In the genomic region with DNA sequence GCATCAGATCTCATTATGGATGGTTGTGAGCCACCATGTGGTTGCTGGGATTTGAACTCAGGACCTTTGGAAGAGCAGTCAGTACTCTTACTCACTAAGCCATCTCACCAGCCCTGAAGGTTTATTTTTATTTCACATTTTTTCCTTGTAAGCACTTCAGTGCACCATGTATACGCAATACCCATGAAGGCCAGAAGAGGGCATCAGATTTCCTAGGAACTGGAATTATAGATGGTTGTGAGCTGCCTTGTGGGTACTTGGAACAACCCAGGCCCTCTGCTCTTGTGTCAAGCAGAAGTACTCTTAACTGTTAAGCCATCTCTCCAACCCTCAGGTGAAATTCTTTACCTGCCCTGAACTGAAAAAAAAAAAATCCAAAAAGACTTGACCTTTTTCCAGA, we compare ENCODE assay signal across 8 mouse cellular contexts. TPM values are rescaled to one million over a fixed set of nuclear protein-coding genes. Genes with fewer than 3 reads are reported as not detected.
DNase-seq lines count a peak whose midpoint lies in the region; ATAC-seq and TF ChIP-seq lines count a peak whose summit lies in the region.

No protein-coding gene starts in this region.

- ATAC-seq in hindbrain, embryonic 11.5 days (ENCODE audit: low FRiP score): no peak
- ATAC-seq in hindbrain, embryonic 14.5 days (ENCODE audit: low FRiP score): no peak

- TF ChIP-seq CTCF in brain, embryonic 14.5 days (IDR thresholded peaks at IDR 0.05; ENCODE audit: borderline replicate concordance, extremely low read depth, insufficient read depth, insufficient read length): peak; percentile 44; the same call in 1 of the 2 replicates
- 0 out of 2 replicates have a peak, but pooled peaks have one; percentile 7 for TF ChIP-seq CTCF in lung, adult 2 months (IDR thresholded peaks at IDR 0.05; ENCODE audit: insufficient read depth, low read length)

- no peaks in the 10 kb centered on the region for H3K4me1 ChIP-seq in hindbrain, embryonic 11.5 days (replicated peaks; ENCODE audit: control insufficient read depth, insufficient read depth, low read length)
- no peaks in the 10 kb centered on the region for H3K4me1 ChIP-seq in hindbrain, embryonic 14.5 days (replicated peaks; ENCODE audit: control insufficient read depth, insufficient read depth, low read length)
- no peaks in the 10 kb centered on the region for H3K4me1 ChIP-seq in lung, adult 2 months (ENCODE audit: control insufficient read depth, insufficient read depth, low read length)

- H3K27me3 ChIP-seq in hindbrain, embryonic 11.5 days (ENCODE audit: control insufficient read depth, insufficient read depth, low read length): no peaks in the 10 kb centered on the region
- no peaks in the 10 kb centered on the region for H3K27me3 ChIP-seq in hindbrain, embryonic 14.5 days (ENCODE audit: control insufficient read depth, insufficient read depth, low read length)

- 29% methylated on average over 1 of the region's 1 CpGs for WGBS in hindbrain, embryonic 11.5 days
- WGBS in hindbrain, embryonic 14.5 days: 30% methylated on average over 1 of the region's 1 CpGs
- WGBS in lung, adult 2 months: 53% methylated on average over 1 of the region's 1 CpGs

- no peaks in the 10 kb centered on the region for H3K9me3 ChIP-seq in hindbrain, embryonic 11.5 days (ENCODE audit: control insufficient read depth, low read length)
- H3K9me3 ChIP-seq in hindbrain, embryonic 14.5 days (ENCODE audit: control insufficient read depth, low read length): no peaks in the 10 kb centered on the region

- no peak overlapping the region for H3K4me3 ChIP-seq in hindbrain, embryonic 11.5 days (ENCODE audit: low read depth, low read length)
- H3K4me3 ChIP-seq in hindbrain, embryonic 14.5 days (replicated peaks; ENCODE audit: low read length): no peak overlapping the region
- no peak overlapping the region for H3K4me3 ChIP-seq in lung, adult 2 months (replicated peaks; ENCODE audit: extremely low read depth, low read depth, low read length)

- H3K9ac ChIP-seq in hindbrain, embryonic 11.5 days (ENCODE audit: low read depth, low read length): no peak overlapping the region
- no peak overlapping the region for H3K9ac ChIP-seq in hindbrain, embryonic 14.5 days

- peak; percentile 53 for DNase-seq in hindbrain, embryonic 11.5 days (ENCODE audit: low spot score)
- no peak for DNase-seq in hindbrain, embryonic 14.5 days (ENCODE audit: low spot score)
- peak; percentile 38 to 54 for DNase-seq in CD8-positive naive resting alpha-beta T cell, adult 2 months (ENCODE audit: low read depth in 2 of 2, low spot score in 2 of 2)
- DNase-seq in brain, embryonic 14.5 days (ENCODE audit: low read depth): peak; percentile 44
- no peak for DNase-seq in lung, adult 2 months
- DNase-seq in right cerebral cortex, postnatal 25 days: no peak
- DNase-seq in urinary bladder, postnatal 14 days (ENCODE audit: low spot score): no peak
- no peak for DNase-seq in layer of hippocampus, postnatal 14 days (ENCODE audit: low spot score in 2 of 2)

- TF ChIP-seq POLR2A in brain, embryonic 14.5 days (IDR thresholded peaks at IDR 0.05; ENCODE audit: borderline replicate concordance, extremely low read depth, insufficient read depth, insufficient read length, poor library complexity, severe bottlenecking): no peak
- TF ChIP-seq POLR2A in lung, adult 2 months (IDR thresholded peaks at IDR 0.05; ENCODE audit: borderline replicate concordance, extremely low read depth, low read depth, low read length): no peak

- no peak overlapping the region for H3K27ac ChIP-seq in hindbrain, embryonic 11.5 days (ENCODE audit: low read depth, low read length)
- H3K27ac ChIP-seq in hindbrain, embryonic 14.5 days: no peak overlapping the region

- H3K4me2 ChIP-seq in hindbrain, embryonic 11.5 days (replicated peaks; ENCODE audit: low read depth, low read length): no peak overlapping the region
- no peak overlapping the region for H3K4me2 ChIP-seq in hindbrain, embryonic 14.5 days (replicated peaks)

- no peaks in the 10 kb centered on the region for H3K36me3 ChIP-seq in hindbrain, embryonic 11.5 days (ENCODE audit: control insufficient read depth, insufficient read depth, low read length)
- H3K36me3 ChIP-seq in hindbrain, embryonic 14.5 days (replicated peaks; ENCODE audit: control insufficient read depth, insufficient read depth): peaks cover 27% of the 10 kb centered on the region

RNA-seq across cellular contexts. Expression of a gene that starts 41.8 kb away (rescaled TPM):
- polyA plus RNA-seq in hindbrain, embryonic 11.5 days (2014; fragmentation: Nextera tagmentation; extraction: Ambion mirVana): 54.3 and 55.3 TPM in 2 replicates
- 44.8 and 48.7 TPM in 2 replicates for polyA plus RNA-seq in hindbrain, embryonic 14.5 days (2014; fragmentation: Nextera tagmentation; extraction: Ambion mirVana)
- 65.1 and 81.4 TPM in 2 replicates for polyA plus RNA-seq in brain, embryonic 14.5 days (2012; rRNA removed)
- polyA plus RNA-seq in lung, adult 2 months (2012; rRNA removed): 64.7 and 74.8 TPM in 2 replicates
- 10 to 100 TPM; 39.4 to 42.8 TPM for total RNA-seq in layer of hippocampus, postnatal 14 days (2021)

RNA-seq across cellular contexts. Expression of a gene that starts 53.1 kb away (rescaled TPM):
- polyA plus RNA-seq in hindbrain, embryonic 11.5 days (2014; fragmentation: Nextera tagmentation; extraction: Ambion mirVana): 24.3 and 26.5 TPM in 2 replicates
- polyA plus RNA-seq in hindbrain, embryonic 14.5 days (2014; fragmentation: Nextera tagmentation; extraction: Ambion mirVana): 49.9 and 50.9 TPM in 2 replicates
- polyA plus RNA-seq in brain, embryonic 14.5 days (2012; rRNA removed): 93.3 and 93.5 TPM in 2 replicates
- polyA plus RNA-seq in lung, adult 2 months (2012; rRNA removed): 78.6 and 88.0 TPM in 2 replicates
- 10 to 100 TPM; 84.9 to 86.8 TPM for total RNA-seq in layer of hippocampus, postnatal 14 days (2021)

RNA-seq across cellular contexts. Expression of a gene that starts 54.0 kb away (rescaled TPM):
- polyA plus RNA-seq in hindbrain, embryonic 11.5 days (2014; fragmentation: Nextera tagmentation; extraction: Ambion mirVana): 3.9 and 4.4 TPM in 2 replicates
- 15.4 and 15.7 TPM in 2 replicates for polyA plus RNA-seq in hindbrain, embryonic 14.5 days (2014; fragmentation: Nextera tagmentation; extraction: Ambion mirVana)
- 18.7 and 40.0 TPM in 2 replicates for polyA plus RNA-seq in brain, embryonic 14.5 days (2012; rRNA removed)
- polyA plus RNA-seq in lung, adult 2 months (2012; rRNA removed): 0.74 and 0.95 TPM in 2 replicates
- 100 to 1,000 TPM; 203 to 219 TPM for total RNA-seq in layer of hippocampus, postnatal 14 days (2021)

RNA-seq across cellular contexts. Expression of a gene that starts 56.0 kb away (rescaled TPM):
- polyA plus RNA-seq in hindbrain, embryonic 11.5 days (2014; fragmentation: Nextera tagmentation; extraction: Ambion mirVana): 0.25 TPM in 2 replicates
- polyA plus RNA-seq in hindbrain, embryonic 14.5 days (2014; fragmentation: Nextera tagmentation; extraction: Ambion mirVana): not detected in 2 replicates
- polyA plus RNA-seq in brain, embryonic 14.5 days (2012; rRNA removed): 0.08 and 0.10 TPM in 2 replicates
- 1.5 and 2.5 TPM in 2 replicates for polyA plus RNA-seq in lung, adult 2 months (2012; rRNA removed)
- not detected for total RNA-seq in layer of hippocampus, postnatal 14 days (2021)

Comparison
In these comparisons a context has a peak if more than half of its experiments do, and no peak if none do; other contexts are left out.
1. DNase-seq: peak in hindbrain, embryonic 11.5 days (single experiment), CD8-positive naive resting alpha-beta T cell, adult 2 months (2 of 2) and brain, embryonic 14.5 days (single experiment); none in hindbrain, embryonic 14.5 days (single experiment), lung, adult 2 months (single experiment), right cerebral cortex, postnatal 25 days (single experiment), urinary bladder, postnatal 14 days (single experiment) and layer of hippocampus, postnatal 14 days (0 of 2).